Mouse (Mus musculus): ENCODE measurements around the gene Lrrc56.

GRCm38 (mm10) chr7:141231551-141231950 is 37.6 kb downstream of the Lrrc56 start:
- TF ChIP-seq CTCF (IDR thresholded peaks at IDR 0.05; ENCODE audit: low read depth, low read length) (no peak), POLR2A (IDR thresholded peaks at IDR 0.05; ENCODE audit: extremely low read depth, insufficient read depth, low read length) (no peak)

Data from liver, adult 2 months (tissue).